In the genomic region with DNA sequence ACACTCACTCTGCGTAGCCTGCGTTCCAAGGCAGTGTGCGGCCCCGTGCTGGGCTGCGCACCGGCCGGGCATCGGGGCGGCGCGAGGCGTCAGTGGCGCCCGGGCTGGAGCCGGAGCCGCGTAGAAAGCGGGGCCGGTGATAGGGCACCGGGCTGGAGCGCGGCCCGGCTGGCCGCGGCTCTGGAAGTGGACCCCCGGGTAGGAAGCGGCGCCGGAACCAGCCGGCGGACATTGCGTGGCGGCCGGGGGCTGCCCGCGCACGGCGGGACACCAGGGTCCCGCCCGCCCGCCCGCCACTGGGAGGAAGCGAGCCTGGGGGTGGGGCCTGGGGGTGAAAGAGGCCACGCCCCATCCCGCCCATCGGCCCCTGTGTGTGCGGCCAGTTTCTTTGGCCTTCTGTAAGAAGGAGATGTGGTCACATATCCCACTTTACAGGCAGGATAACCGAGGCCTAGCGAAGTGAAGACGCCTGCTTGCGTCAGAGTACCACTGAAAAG, we compare ENCODE assay signal across 7 mouse cellular contexts. TPM values are rescaled to one million over a fixed set of nuclear protein-coding genes. Genes with fewer than 3 reads are reported as not detected.
DNase-seq lines count a peak whose midpoint lies in the region; ATAC-seq lines count a peak whose summit lies in the region.

No protein-coding gene starts in this region.

- H3K27ac ChIP-seq in brown adipose tissue, adult 24 weeks (replicated peaks; ENCODE audit: low read depth, low read length) = peak overlapping the region; percentile 74
- H3K27ac ChIP-seq in forebrain, embryonic 13.5 days = no peak overlapping the region; the same call in 1 of the 2 replicates
- 0 out of 2 replicates have a peak overlapping the region, but pooled peaks have one; percentile 41 for H3K27ac ChIP-seq in limb, embryonic 12.5 days
- no peak overlapping the region; the same call in 1 of the 2 replicates for H3K27ac ChIP-seq in midbrain, embryonic 12.5 days (replicated peaks)

- no peaks in the 10 kb centered on the region for H3K9me3 ChIP-seq in forebrain, embryonic 13.5 days (replicated peaks)
- H3K9me3 ChIP-seq in limb, embryonic 12.5 days = no peaks in the 10 kb centered on the region
- no peaks in the 10 kb centered on the region for H3K9me3 ChIP-seq in midbrain, embryonic 12.5 days

- H3K4me1 ChIP-seq in brown adipose tissue, adult 24 weeks (ENCODE audit: control insufficient read depth, insufficient read depth, insufficient read length, low read length) = peaks cover 18% of the 10 kb centered on the region
- peaks cover 40% of the 10 kb centered on the region for H3K4me1 ChIP-seq in forebrain, embryonic 13.5 days
- peaks cover 34% of the 10 kb centered on the region for H3K4me1 ChIP-seq in limb, embryonic 12.5 days (replicated peaks)
- H3K4me1 ChIP-seq in midbrain, embryonic 12.5 days = peaks cover 30% of the 10 kb centered on the region

- H3K9ac ChIP-seq in forebrain, embryonic 13.5 days = peak overlapping the region; percentile 77
- H3K9ac ChIP-seq in limb, embryonic 12.5 days (replicated peaks) = peak overlapping the region; percentile 79
- H3K9ac ChIP-seq in midbrain, embryonic 12.5 days (replicated peaks) = peak overlapping the region; percentile 77

- H3K4me3 ChIP-seq in brown adipose tissue, adult 24 weeks (ENCODE audit: insufficient read depth, low read depth, low read length) = peak overlapping the region; percentile 83
- H3K4me3 ChIP-seq in forebrain, embryonic 13.5 days = peak overlapping the region; percentile 55
- H3K4me3 ChIP-seq in limb, embryonic 12.5 days (replicated peaks) = peak overlapping the region; percentile 73
- peak overlapping the region; percentile 75 for H3K4me3 ChIP-seq in midbrain, embryonic 12.5 days

- peak overlapping the region; percentile 69 for H3K4me2 ChIP-seq in forebrain, embryonic 13.5 days
- peak overlapping the region; percentile 67 for H3K4me2 ChIP-seq in limb, embryonic 12.5 days
- H3K4me2 ChIP-seq in midbrain, embryonic 12.5 days (replicated peaks) = peak overlapping the region; percentile 77

- peak; percentile 39 for ATAC-seq in forebrain, embryonic 13.5 days
- peak; percentile 48 for ATAC-seq in limb, embryonic 12.5 days (ENCODE audit: insufficient number of reproducible peaks, insufficient read depth, low FRiP score, low TSS enrichment, low read depth)
- ATAC-seq in midbrain, embryonic 12.5 days (ENCODE audit: low FRiP score, low read depth) = peak; percentile 59

- 1% methylated on average over 43 of the region's 51 CpGs for WGBS in forebrain, embryonic 13.5 days
- WGBS in limb, embryonic 12.5 days = under 1% methylated on average over 47 of the region's 51 CpGs
- WGBS in midbrain, embryonic 12.5 days = under 1% methylated on average over 49 of the region's 51 CpGs

- peak; percentile 83 for DNase-seq in Muller cell, postnatal 12 days (ENCODE audit: inconsistent ontology term)
- DNase-seq in heart, postnatal 4 days = peak; percentile 83
- DNase-seq in splenic B cell, adult 2 months (ENCODE audit: low read depth, low spot score) = peak; percentile 77

- H3K36me3 ChIP-seq in forebrain, embryonic 13.5 days (ENCODE audit: poor library complexity, severe bottlenecking) = peaks cover 9% of the 10 kb centered on the region; the same call in 1 of the 2 replicates
- H3K36me3 ChIP-seq in limb, embryonic 12.5 days = peaks cover 27% of the 10 kb centered on the region
- H3K36me3 ChIP-seq in midbrain, embryonic 12.5 days = peaks cover 10% of the 10 kb centered on the region; the same call in 1 of the 2 replicates
- H3K36me3 ChIP-seq in splenic B cell, adult 2 months (ENCODE audit: control insufficient read depth, insufficient read depth, low read length, poor library complexity, severe bottlenecking) = no peaks in the 10 kb centered on the region; the same call in none of the 2 replicates

- 0 out of 2 replicates have a peak, but pooled peaks cover 12% of the 10 kb centered on the region for H3K27me3 ChIP-seq in forebrain, embryonic 13.5 days
- H3K27me3 ChIP-seq in limb, embryonic 12.5 days = no peaks in the 10 kb centered on the region
- 0 out of 2 replicates have a peak, but pooled peaks cover 7% of the 10 kb centered on the region for H3K27me3 ChIP-seq in midbrain, embryonic 12.5 days
- H3K27me3 ChIP-seq in splenic B cell, adult 2 months (ENCODE audit: control insufficient read depth, insufficient read depth, low read length, poor library complexity, severe bottlenecking) = no peaks in the 10 kb centered on the region

RNA-seq across cellular contexts. Expression of gene Ppm1m, which starts 0.5 kb away (rescaled TPM):
- 104 and 137 TPM in 2 replicates for polyA plus RNA-seq in brown adipose tissue, adult 24 weeks (2012; ENCODE audit: insufficient read depth, insufficient read length, missing spikeins)
- 19.5 and 20.1 TPM in 2 replicates for polyA plus RNA-seq in forebrain, embryonic 13.5 days (2015; fragmentation: Nextera tagmentation; extraction: Ambion mirVana)
- total RNA-seq in heart, postnatal 4 days (2021) = 10 to 100 TPM; 14.0 to 14.8 TPM
- polyA plus RNA-seq in limb, embryonic 12.5 days (2016; fragmentation: Nextera tagmentation; extraction: Ambion mirVana) = 60.4 and 60.7 TPM in 2 replicates
- 31.9 and 39.1 TPM in 2 replicates for polyA plus RNA-seq in midbrain, embryonic 12.5 days (2016; fragmentation: Nextera tagmentation; extraction: Ambion mirVana)

RNA-seq across cellular contexts. Expression of gene Twf2, which starts 3.9 kb away (rescaled TPM):
- polyA plus RNA-seq in brown adipose tissue, adult 24 weeks (2012; ENCODE audit: insufficient read depth, insufficient read length, missing spikeins) = 13.6 and 19.5 TPM in 2 replicates
- 48.0 and 51.7 TPM in 2 replicates for polyA plus RNA-seq in forebrain, embryonic 13.5 days (2015; fragmentation: Nextera tagmentation; extraction: Ambion mirVana)
- total RNA-seq in heart, postnatal 4 days (2021) = 10 to 100 TPM; 62.1 to 63.6 TPM
- polyA plus RNA-seq in limb, embryonic 12.5 days (2016; fragmentation: Nextera tagmentation; extraction: Ambion mirVana) = 62.1 and 69.8 TPM in 2 replicates
- polyA plus RNA-seq in midbrain, embryonic 12.5 days (2016; fragmentation: Nextera tagmentation; extraction: Ambion mirVana) = 53.1 and 58.0 TPM in 2 replicates

RNA-seq across cellular contexts. Expression of gene Tlr9, which starts 23.4 kb away (rescaled TPM):
- polyA plus RNA-seq in brown adipose tissue, adult 24 weeks (2012; ENCODE audit: insufficient read depth, insufficient read length, missing spikeins) = 0.48 and 0.88 TPM in 2 replicates
- polyA plus RNA-seq in forebrain, embryonic 13.5 days (2015; fragmentation: Nextera tagmentation; extraction: Ambion mirVana) = not detected in 2 replicates
- total RNA-seq in heart, postnatal 4 days (2021) = under 1 TPM; 0.43 TPM
- polyA plus RNA-seq in limb, embryonic 12.5 days (2016; fragmentation: Nextera tagmentation; extraction: Ambion mirVana) = not detected in 2 replicates
- not detected in 2 replicates for polyA plus RNA-seq in midbrain, embryonic 12.5 days (2016; fragmentation: Nextera tagmentation; extraction: Ambion mirVana)

RNA-seq across cellular contexts. Expression of gene Wdr82, which starts 28.3 kb away (rescaled TPM):
- polyA plus RNA-seq in brown adipose tissue, adult 24 weeks (2012; ENCODE audit: insufficient read depth, insufficient read length, missing spikeins) = 19.7 and 20.3 TPM in 2 replicates
- 33.8 and 40.1 TPM in 2 replicates for polyA plus RNA-seq in forebrain, embryonic 13.5 days (2015; fragmentation: Nextera tagmentation; extraction: Ambion mirVana)
- total RNA-seq in heart, postnatal 4 days (2021) = 10 to 100 TPM; 90.0 to 98.5 TPM
- 30.1 and 31.3 TPM in 2 replicates for polyA plus RNA-seq in limb, embryonic 12.5 days (2016; fragmentation: Nextera tagmentation; extraction: Ambion mirVana)
- polyA plus RNA-seq in midbrain, embryonic 12.5 days (2016; fragmentation: Nextera tagmentation; extraction: Ambion mirVana) = 35.6 and 36.3 TPM in 2 replicates

RNA-seq across cellular contexts. Expression of gene Glyctk, which starts 41.1 kb away (rescaled TPM):
- polyA plus RNA-seq in brown adipose tissue, adult 24 weeks (2012; ENCODE audit: insufficient read depth, insufficient read length, missing spikeins) = 1.3 and 2.2 TPM in 2 replicates
- 6.4 and 7.9 TPM in 2 replicates for polyA plus RNA-seq in forebrain, embryonic 13.5 days (2015; fragmentation: Nextera tagmentation; extraction: Ambion mirVana)
- 1 to 10 TPM; 2.3 to 3.5 TPM for total RNA-seq in heart, postnatal 4 days (2021)
- 2.8 and 3.1 TPM in 2 replicates for polyA plus RNA-seq in limb, embryonic 12.5 days (2016; fragmentation: Nextera tagmentation; extraction: Ambion mirVana)
- 10.8 and 11.0 TPM in 2 replicates for polyA plus RNA-seq in midbrain, embryonic 12.5 days (2016; fragmentation: Nextera tagmentation; extraction: Ambion mirVana)

Comparison
In these comparisons a context has a peak if more than half of its experiments do, and no peak if none do; other contexts are left out.
1. H3K27ac ChIP-seq: peak in brown adipose tissue, adult 24 weeks (single experiment) and limb, embryonic 12.5 days (single experiment); none in forebrain, embryonic 13.5 days (single experiment) and midbrain, embryonic 12.5 days (single experiment).
2. Peak in every context shown above with its lines, with median percentiles within 50 percentile points of each other: DNase-seq, H3K4me3 ChIP-seq, ATAC-seq, H3K4me2 ChIP-seq and H3K9ac ChIP-seq.